Mouse (Mus musculus) hindbrain, postnatal 0 days (tissue): ENCODE results near the gene Nek7. TPM values are rescaled to one million over a fixed set of nuclear protein-coding genes. Genes with fewer than 3 reads are reported as not detected.

Experiments used
- ATAC-seq: fragments of 200-750 bp; cut with Nextera tagmentation; 2 replicates; pipeline ENCODE4 v1.8.0; 2017; ENCODE audit warnings: mild to moderate bottlenecking, moderate TSS enrichment, moderate library complexity
- DNase-seq: peaks from one replicate; pipeline ENCODE4 v3.0.0-alpha.2; 2015; ENCODE audit warnings: low spot score
- H3K27ac ChIP-seq: fragments of 300-500 bp; sonication (generic); 2 replicates; pipeline ENCODE4 v1.5.1; 2014; ENCODE audit warnings: mild to moderate bottlenecking
- H3K27me3 ChIP-seq: fragments of 300-500 bp; sonication (generic); 2 replicates; pipeline ENCODE4 v1.6.1; 2014; ENCODE audit warnings: low read length, mixed read lengths; ENCODE audit not compliant: insufficient read depth
- H3K36me3 ChIP-seq: fragments of 300-500 bp; sonication (generic); 2 replicates; pipeline ENCODE4 v1.6.1; 2014; ENCODE audit warnings: low read length, mixed read lengths; ENCODE audit not compliant: insufficient read depth
- H3K4me1 ChIP-seq: fragments of 300-500 bp; sonication (generic); 2 replicates; pipeline ENCODE4 v1.6.1; 2014; ENCODE audit warnings: antibody characterized with exemption, low read length, mixed read lengths; ENCODE audit not compliant: insufficient read depth
- H3K4me2 ChIP-seq: fragments of 300-500 bp; sonication (generic); 2 replicates; pipeline ENCODE4 v1.6.1; 2014; ENCODE audit warnings: low read depth, mild to moderate bottlenecking, low read length, moderate library complexity, mixed read lengths
- H3K4me3 ChIP-seq: fragments of 300-500 bp; sonication (generic); 2 replicates; pipeline ENCODE4 v1.5.1; 2014; ENCODE audit warnings: low read length
- H3K9ac ChIP-seq: fragments of 300-500 bp; sonication (generic); replicated peaks from 2 replicates; pipeline ENCODE4 v1.6.1; 2014; ENCODE audit warnings: mild to moderate bottlenecking, low read length, moderate library complexity, mixed read lengths
- H3K9me3 ChIP-seq: fragments of 300-500 bp; sonication (generic); 2 replicates; pipeline ENCODE4 v1.6.1; 2016; ENCODE audit warnings: low read length, mixed read lengths
- CTCF ChIP-seq: IDR thresholded peaks from 2 replicates; pipeline ENCODE4 v1.5.1; 2016; ENCODE audit warnings: antibody characterized with exemption, control low read depth, low read depth
- WGBS: fragments of 180-500 bp; shearing (Covaris S2); extraction: QIAGEN DNeasy Blood & Tissue Kit; methylation state at CpG from one replicate; pipeline ENCODE4 v1.1.7; 2014; 5-methylcytosine and 5-hydroxymethylcytosine counted together
- polyA plus RNA-seq: library from polyadenylated mRNA; unstranded; fragments of >200 nt; fragmentation: Nextera tagmentation; extraction: Ambion mirVana; gene quantifications from 2 replicates; pipeline ENCODE4 v1.2.1, GENCODE M21; 2015
- total RNA-seq: library from RNA; depleted of rRNA; stranded (reverse); fragments of >200 nt; gene quantifications from 2 replicates; pipeline ENCODE4 v1.2.3, GENCODE M21; 2014

Gene Nek7
- total and polyA plus RNA-seq, 2 experiments from 2014 or later, result 8.8 to 16.3 TPM

DNA sequence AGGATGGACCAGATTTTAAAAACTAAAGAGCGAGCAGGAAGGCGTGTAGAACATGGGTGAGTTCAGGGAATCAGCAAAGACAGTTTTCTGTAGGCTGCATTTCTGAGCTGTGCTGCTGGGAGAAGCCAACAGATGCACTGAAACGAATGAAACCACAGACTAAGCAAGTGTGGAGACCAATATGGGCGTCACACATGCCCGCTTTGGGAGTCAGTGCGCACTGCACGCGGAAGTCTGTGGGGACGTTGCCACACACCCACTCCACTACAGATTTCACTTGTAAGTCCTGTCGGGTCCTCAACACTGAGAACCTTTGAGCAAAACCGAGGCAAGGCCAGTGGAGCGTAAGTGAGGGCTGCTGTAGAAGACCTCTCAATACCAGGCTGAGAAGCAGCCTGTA, 59.2 kb downstream of the Nek7 start:
- H3K4me3 ChIP-seq, result no peak overlapping the region
- H3K4me2 ChIP-seq, result no peak overlapping the region
- H3K4me1 ChIP-seq, result no peaks in the 10 kb centered on the region; the same call in 1 of the 2 replicates
- H3K27ac ChIP-seq, result no peak overlapping the region
- no peaks in the 10 kb centered on the region for H3K9me3 ChIP-seq
- ATAC-seq (no peak), DNase-seq (no peak)
- no peaks in the 10 kb centered on the region for H3K36me3 ChIP-seq
- H3K27me3 ChIP-seq, result no peaks in the 10 kb centered on the region
- 85% methylated on average over 12 of the region's 12 CpGs for WGBS
- TF ChIP-seq CTCF, result no peak
- no peak overlapping the region for H3K9ac ChIP-seq

DNA sequence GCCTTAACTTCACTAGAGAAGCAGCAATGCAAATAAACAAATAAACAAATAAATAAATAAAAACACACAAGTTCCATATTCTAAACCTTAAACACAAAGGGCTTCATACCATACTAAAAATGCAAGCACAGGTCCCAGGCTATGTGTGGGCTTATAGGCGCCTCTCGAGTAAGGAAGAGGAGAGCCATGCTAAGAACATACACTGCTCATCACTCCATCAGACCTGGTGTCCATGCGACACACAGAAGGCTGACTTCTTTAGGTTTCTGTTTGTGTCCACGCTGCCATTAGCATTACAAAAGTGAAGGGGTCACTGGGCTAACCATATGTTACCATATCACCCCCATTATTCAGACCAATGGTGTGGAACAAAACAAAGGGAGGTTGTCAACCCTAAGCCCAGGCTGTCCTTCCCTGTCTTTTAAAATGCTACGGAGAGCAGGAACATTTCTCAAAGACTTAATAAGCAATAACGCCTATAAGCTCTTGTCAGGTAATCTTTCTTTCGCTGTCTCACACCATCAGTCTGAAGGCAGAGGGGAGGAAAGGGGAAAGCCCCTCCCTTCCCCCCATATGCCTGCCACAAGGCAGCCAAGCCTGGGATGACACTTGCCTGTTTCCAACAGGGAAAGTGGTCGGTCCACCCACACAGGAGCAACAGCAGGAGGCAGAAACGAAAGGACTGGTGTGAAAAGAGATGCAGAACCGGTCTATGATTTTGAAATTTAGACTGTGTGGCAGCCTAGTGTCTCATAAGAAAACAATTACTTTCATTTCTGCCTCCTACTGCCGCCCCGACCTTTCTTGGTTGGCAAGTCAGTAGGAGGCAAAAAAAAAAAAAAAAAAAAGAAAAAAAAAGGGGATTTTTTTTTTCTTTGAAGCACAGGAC, 60.5 kb downstream of the Nek7 start:
- Histone ChIP-seq H3K27ac (no peak overlapping the region), H3K9ac (no peak overlapping the region)
- DNase-seq, result peak; percentile 30

DNA sequence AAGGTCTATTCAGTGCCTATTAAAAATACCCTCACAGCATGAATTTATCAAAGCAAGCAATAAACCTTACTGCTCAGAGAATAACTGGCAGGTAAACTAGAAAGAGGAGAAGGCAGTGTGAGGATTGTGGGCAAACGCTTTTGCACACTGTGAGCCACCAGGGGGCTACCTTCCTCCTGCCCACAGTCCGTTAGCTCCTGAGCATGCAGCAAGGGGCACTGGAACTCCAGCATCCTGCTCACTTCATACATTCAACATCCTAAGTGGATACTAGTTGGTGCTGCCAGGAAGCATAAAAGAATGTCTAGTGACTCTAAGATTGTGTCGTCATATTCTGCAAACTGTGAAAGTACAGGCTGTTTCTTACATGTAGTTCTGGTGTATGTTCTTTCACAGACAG, 61.6 kb downstream of the Nek7 start:
- no peak overlapping the region for H3K4me2 ChIP-seq
- no peaks in the 10 kb centered on the region for H3K4me1 ChIP-seq
- H3K4me3 ChIP-seq, result no peak overlapping the region
- no peak overlapping the region for H3K9ac ChIP-seq
- no peaks in the 10 kb centered on the region for H3K27me3 ChIP-seq
- 76% methylated on average over 3 of the region's 3 CpGs for WGBS
- H3K36me3 ChIP-seq, result no peaks in the 10 kb centered on the region
- ATAC-seq, result no peak
- TF ChIP-seq CTCF, result peak; percentile 49
- no peaks in the 10 kb centered on the region for H3K9me3 ChIP-seq
- DNase-seq, result no peak
- no peak overlapping the region for H3K27ac ChIP-seq

More for the DNA sequence above, 60.5 kb downstream of the Nek7 start:
- Histone ChIP-seq H3K4me3 (no peak overlapping the region), H3K27me3 (no peaks in the 10 kb centered on the region), H3K4me1 (no peaks in the 10 kb centered on the region), H3K36me3 (no peaks in the 10 kb centered on the region), H3K4me2 (peak overlapping the region; percentile 40), H3K9me3 (no peaks in the 10 kb centered on the region)
- WGBS, result 23% methylated on average over 12 of the region's 12 CpGs
- no peak for TF ChIP-seq CTCF
- ATAC-seq, result peak; percentile 61; the same call in 1 of the 2 replicates

DNA sequence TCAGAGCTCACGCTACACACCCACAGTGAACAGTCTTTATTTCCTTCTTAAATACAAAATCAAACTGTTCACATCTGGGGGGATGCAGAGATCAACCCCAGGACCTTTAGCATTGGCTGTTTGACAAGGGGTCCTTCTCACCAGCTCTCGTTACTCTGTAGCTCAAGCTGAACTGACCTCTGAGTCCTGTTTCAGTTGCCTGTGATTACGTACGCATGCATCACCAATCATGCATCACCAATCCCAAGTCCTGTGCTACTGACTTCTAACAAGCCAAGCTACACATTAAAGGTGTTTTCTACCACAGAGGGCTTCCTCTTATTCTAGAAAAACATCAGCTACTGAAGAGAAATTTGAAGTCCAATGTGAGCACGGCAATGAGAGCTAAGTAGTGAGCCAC, 65.0 kb downstream of the Nek7 start:
- no peaks in the 10 kb centered on the region for H3K36me3 ChIP-seq
- H3K4me1 ChIP-seq, result no peaks in the 10 kb centered on the region
- H3K4me3 ChIP-seq, result no peak overlapping the region
- H3K9ac ChIP-seq, result no peak overlapping the region
- no peaks in the 10 kb centered on the region for H3K9me3 ChIP-seq
- H3K27ac ChIP-seq, result no peak overlapping the region
- no peak overlapping the region for H3K4me2 ChIP-seq
- TF ChIP-seq CTCF, result no peak
- ATAC-seq (no peak), DNase-seq (no peak)
- H3K27me3 ChIP-seq, result no peaks in the 10 kb centered on the region
- WGBS, result 86% methylated on average over 5 of the region's 5 CpGs

DNA sequence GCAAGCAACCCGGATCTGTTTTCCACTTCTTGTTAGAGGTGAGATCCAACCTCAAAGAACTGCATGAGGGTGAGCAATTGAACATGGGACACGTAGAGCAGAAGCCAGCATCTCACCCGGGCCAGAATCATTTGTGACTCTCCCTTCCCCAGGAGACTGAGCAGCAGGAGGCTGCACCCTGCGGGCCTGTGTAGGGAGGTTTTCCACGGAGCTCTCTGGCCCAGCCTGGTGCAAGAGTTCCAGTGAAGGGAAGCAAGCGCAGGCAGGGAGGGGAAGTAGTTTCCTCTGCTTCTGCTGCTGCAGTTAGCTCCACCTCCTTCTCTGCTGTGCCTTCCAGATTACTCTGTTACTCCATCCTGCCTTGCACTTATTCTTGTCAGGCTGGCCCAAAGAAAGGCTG, 69.8 kb downstream of the Nek7 start:
- Histone ChIP-seq H3K27me3 (no peaks in the 10 kb centered on the region), H3K4me3 (no peak overlapping the region), H3K27ac (no peak overlapping the region), H3K36me3 (no peaks in the 10 kb centered on the region), H3K9ac (no peak overlapping the region), H3K9me3 (no peaks in the 10 kb centered on the region), H3K4me1 (peaks cover 4% of the 10 kb centered on the region), H3K4me2 (no peak overlapping the region)
- 55% methylated on average over 6 of the region's 6 CpGs for WGBS
- TF ChIP-seq CTCF, result no peak
- ATAC-seq (no peak), DNase-seq (no peak)

DNA sequence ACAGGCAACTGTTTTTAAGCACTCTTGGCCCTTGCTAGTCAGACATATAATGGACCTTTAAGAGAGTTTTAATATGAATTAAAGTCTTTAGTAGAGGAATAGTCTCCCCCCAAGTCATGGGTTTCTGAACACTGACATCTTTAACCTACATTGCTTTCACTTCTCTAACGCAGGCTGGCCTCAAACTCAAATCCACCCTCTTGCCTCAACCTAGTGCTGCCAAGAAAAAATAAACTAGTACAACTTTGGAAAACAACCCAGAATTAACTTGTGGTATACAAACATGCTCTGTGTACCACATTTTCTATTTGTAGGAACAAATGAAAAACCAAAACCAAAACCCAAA, 77.8 kb downstream of the Nek7 start:
- Histone ChIP-seq H3K36me3 (no peaks in the 10 kb centered on the region), H3K27me3 (no peaks in the 10 kb centered on the region), H3K9me3 (no peaks in the 10 kb centered on the region), H3K4me2 (no peak overlapping the region), H3K4me1 (no peaks in the 10 kb centered on the region), H3K9ac (no peak overlapping the region), H3K27ac (no peak overlapping the region), H3K4me3 (no peak overlapping the region)
- DNase-seq (no peak), ATAC-seq (no peak)
- no peak for TF ChIP-seq CTCF
- 79% methylated on average over 1 of the region's 1 CpGs for WGBS

DNA sequence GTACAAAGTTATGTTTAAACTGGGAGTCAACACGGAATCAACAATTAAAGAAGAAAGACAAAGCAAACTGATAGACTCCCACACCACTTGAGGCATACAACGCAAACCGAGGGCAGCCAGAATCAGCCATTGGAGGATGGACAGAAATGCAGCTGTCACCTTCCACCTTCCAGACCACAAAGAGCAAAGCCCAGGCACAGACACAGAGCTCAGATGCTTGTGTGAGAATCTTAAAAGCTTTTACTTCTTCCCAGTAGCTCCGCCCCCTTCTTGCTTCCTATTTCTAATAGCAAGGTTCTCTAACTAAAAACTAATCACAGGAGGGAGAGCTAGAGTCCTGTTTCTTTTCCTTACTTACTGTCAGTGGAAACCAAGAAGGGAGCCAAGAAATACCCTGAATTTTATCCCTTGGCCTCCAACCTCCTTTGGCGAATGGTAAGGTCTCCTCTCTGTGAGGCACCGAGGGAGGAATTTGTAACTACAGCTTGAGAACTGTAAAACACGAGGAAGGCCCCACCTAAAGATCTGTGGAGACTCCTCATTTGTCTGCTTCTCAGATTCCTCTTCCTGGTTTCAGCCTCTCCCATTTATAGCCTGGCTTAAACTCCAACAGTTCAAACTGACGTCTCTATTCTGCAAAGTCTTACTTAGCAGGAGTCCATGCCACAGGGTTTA, 78.3 kb downstream of the Nek7 start:
- Histone ChIP-seq H3K36me3 (no peaks in the 10 kb centered on the region), H3K4me1 (no peaks in the 10 kb centered on the region), H3K9me3 (no peaks in the 10 kb centered on the region), H3K9ac (no peak overlapping the region), H3K27me3 (no peaks in the 10 kb centered on the region), H3K4me3 (no peak overlapping the region), H3K4me2 (no peak overlapping the region), H3K27ac (no peak overlapping the region)
- WGBS, result 65% methylated on average over 8 of the region's 8 CpGs
- no peak for DNase-seq
- no peak for TF ChIP-seq CTCF
- no peak for ATAC-seq
